Mouse (Mus musculus) E14TG2a.4 (cell line): Measurements from ENCODE around the gene Ppcs.
A peak's percentile ranks its signal among the peaks of the same experiment; 100 is the strongest.

Experiments used
- H3K27me3 ChIP-seq: 2 replicates; pipeline ENCODE4 v1.6.1; 2014; ENCODE audit warnings: low read length, control low read depth; ENCODE audit not compliant: insufficient read depth
- H3K36me3 ChIP-seq: 2 replicates; pipeline ENCODE4 v1.6.1; 2014; ENCODE audit warnings: low read length, control low read depth; ENCODE audit not compliant: insufficient read depth
- H3K4me1 ChIP-seq: replicated peaks from 2 replicates; pipeline ENCODE4 v1.6.1; 2014; ENCODE audit warnings: low read depth, low read length, control low read depth
- H3K4me3 ChIP-seq: replicated peaks from 2 replicates; pipeline ENCODE4 v1.5.1; 2014; ENCODE audit warnings: mild to moderate bottlenecking, low read length
- H3K9me3 ChIP-seq: 2 replicates; pipeline ENCODE4 v1.6.1; 2014; ENCODE audit warnings: low read length, control low read depth
- CTCF ChIP-seq: conservative IDR thresholded peaks from 2 replicates; pipeline ENCODE4 v1.5.1; 2014; ENCODE audit warnings: low read length
- POU5F1 ChIP-seq: IDR thresholded peaks from 2 replicates; pipeline ENCODE4 v1.6.1; 2014; ENCODE audit warnings: low read length, borderline replicate concordance

Gene Ppcs

DNA sequence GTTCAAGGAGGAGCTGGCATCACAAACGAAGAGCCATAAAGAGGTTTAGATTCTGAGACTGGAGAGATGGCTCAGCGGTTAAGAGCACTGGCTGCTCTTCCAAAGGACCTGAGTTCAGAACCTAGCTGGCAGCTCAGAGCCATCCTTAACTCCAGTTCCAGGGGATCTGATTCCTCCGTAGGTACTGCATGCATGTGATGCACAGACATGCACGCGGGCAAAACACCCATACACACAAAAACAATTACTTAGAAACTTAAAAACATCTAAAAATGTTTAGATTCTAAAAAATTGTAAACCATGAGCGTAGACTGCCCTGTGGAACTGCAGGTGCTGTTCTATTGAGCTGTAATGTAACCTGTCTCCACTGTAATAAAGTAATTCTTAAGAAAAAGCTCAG lies 52.8 kb downstream of the Ppcs start:
- Histone ChIP-seq H3K4me3 (no peak overlapping the region), H3K36me3 (no peaks in the 10 kb centered on the region), H3K4me1 (0 out of 2 replicates have a peak, but pooled peaks cover 5% of the 10 kb centered on the region), H3K9me3 (peaks cover 5% of the 10 kb centered on the region), H3K27me3 (no peaks in the 10 kb centered on the region)
- TF ChIP-seq POU5F1 = no peak
- TF ChIP-seq CTCF = peak; percentile 61
